Mouse (Mus musculus): ENCODE results near the gene Brsk1. TPM values are rescaled to one million over a fixed set of nuclear protein-coding genes. Genes with fewer than 3 reads are reported as not detected.
A peak's percentile ranks its signal among the peaks of the same experiment; 100 is the strongest.

Gene Brsk1
- polyA plus RNA-seq, 1 experiment from 2014 or later = 1.3 TPM

DNA sequence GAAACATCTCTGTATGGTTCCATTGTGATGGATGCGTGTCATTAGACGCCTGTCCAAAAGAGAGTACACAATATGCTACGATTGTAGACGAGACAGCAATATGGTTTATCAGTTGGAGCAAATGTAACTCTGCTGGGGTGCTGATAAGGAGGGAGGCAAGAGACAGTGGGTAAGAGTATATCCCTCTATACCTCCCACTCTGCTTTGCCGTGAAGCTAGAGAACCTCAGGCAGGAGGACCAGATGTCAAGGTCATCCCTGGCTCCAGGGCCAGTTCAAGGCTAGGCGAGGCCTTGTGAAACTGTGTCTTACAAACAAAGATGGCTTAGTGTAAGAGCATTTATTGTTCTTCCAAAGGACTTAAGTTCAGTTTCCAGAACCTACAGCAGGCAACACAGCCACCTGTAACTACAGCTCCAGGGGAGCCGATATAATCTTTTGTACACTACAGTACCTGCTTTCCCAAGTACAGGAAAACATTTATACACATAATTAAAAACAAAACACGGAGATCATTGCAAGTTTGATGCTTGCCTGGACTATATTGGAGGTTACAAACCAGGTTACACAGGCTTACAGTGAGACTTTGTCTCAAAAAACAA lies 19.6 kb upstream of the Brsk1 start:
- Histone ChIP-seq H3K27ac (no peak overlapping the region), H3K4me3 (replicated peaks) (no peak overlapping the region), H3K9me3 (no peaks in the 10 kb centered on the region), H3K4me1 (no peaks in the 10 kb centered on the region), H3K27me3 (replicated peaks) (no peaks in the 10 kb centered on the region), H3K36me3 (peaks cover 31% of the 10 kb centered on the region), H3K4me2 (no peak overlapping the region), H3K9ac (no peak overlapping the region)
- ATAC-seq (ENCODE audit: insufficient read depth, low FRiP score, low read depth) = peak; percentile 85
- WGBS = 82% methylated on average over 8 of the region's 8 CpGs

DNA sequence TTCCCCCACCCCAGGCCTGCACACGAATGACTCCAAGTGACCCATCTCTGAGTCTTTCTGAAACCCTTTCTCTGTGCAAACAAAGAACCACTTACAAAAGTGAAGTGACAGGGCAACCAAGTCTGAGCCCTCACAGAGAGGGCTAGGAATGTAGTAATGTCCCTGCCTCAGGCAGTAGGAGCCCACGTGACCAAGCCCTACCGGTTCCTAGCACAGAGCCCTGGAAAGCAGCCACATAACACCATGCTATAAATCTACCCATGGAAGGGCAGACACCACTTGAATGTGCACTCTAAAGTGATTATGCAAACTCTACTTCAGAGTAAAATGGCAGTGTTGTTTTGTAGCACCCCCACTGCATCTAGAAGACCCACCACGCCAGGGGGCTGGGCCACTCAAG lies 18.4 kb upstream of the Brsk1 start:
- no peaks in the 10 kb centered on the region for H3K4me1 ChIP-seq
- no peak overlapping the region; the same call in 1 of the 2 replicates for H3K27ac ChIP-seq
- no peak overlapping the region for H3K9ac ChIP-seq
- no peak overlapping the region for H3K4me3 ChIP-seq (replicated peaks)
- no peak for ATAC-seq (ENCODE audit: insufficient read depth, low FRiP score, low read depth)
- no peaks in the 10 kb centered on the region for H3K27me3 ChIP-seq (replicated peaks)
- H3K36me3 ChIP-seq = peaks cover 24% of the 10 kb centered on the region
- H3K9me3 ChIP-seq = no peaks in the 10 kb centered on the region
- WGBS = 73% methylated on average over 4 of the region's 4 CpGs
- H3K4me2 ChIP-seq = no peak overlapping the region

DNA sequence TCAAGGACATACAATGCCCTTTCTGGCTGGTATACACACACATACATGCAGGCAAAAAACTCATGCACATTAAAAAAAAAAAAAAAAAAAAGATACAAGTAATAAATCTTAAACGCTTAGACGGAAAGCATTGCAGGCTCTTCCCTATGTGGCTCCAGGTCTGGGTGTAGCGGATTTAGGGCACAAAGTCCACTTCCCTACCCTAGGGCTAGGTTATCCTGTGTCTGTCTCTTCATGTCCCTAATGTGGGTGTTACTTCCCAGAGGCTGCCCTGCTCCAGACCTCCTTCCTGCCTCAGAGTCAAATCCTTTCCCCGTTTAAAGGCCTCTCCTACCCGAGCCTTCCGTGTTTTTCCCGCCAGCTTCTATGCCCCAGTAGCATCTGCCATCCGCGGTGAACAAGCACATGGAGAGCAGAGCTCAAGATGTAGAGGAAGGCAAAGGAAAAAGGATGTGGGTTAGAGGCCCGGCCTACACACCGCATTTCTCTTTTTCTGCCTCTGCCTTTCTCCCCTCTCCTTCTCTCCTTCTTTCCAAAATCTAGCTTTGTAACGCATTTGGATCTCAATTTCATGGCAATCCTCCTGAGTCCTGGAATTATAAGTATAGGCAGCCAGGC lies 16.2 kb upstream of the Brsk1 start:
- Histone ChIP-seq H3K27me3 (replicated peaks) (no peaks in the 10 kb centered on the region), H3K4me1 (no peaks in the 10 kb centered on the region), H3K4me3 (replicated peaks) (no peak overlapping the region), H3K4me2 (no peak overlapping the region), H3K36me3 (peaks cover 18% of the 10 kb centered on the region), H3K9ac (no peak overlapping the region), H3K27ac (peak overlapping the region; percentile 31; the same call in 1 of the 2 replicates), H3K9me3 (no peaks in the 10 kb centered on the region)
- ATAC-seq (ENCODE audit: insufficient read depth, low FRiP score, low read depth) = no peak
- 83% methylated on average over 12 of the region's 12 CpGs for WGBS

DNA sequence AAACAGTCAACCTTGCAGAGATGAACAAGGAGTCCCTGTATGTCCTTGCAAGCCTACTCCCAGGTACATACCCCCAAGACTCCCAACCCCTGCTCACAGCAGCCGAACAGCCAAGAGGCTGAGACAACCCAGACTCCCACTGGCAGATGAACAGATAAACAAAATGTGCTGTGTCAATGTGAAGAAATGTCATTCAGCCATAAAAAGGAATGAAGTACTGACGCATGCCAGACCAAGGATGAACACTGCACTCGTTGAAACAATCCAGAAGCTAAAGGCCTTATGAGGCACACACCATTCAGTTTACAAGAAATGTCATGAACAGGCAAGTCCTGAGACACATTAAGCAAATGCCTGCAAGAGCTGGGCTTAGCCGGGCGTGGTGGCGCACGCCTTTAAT lies 15.2 kb upstream of the Brsk1 start:
- ATAC-seq (ENCODE audit: insufficient read depth, low FRiP score, low read depth) = peak; percentile 41; the same call in 1 of the 2 replicates
- WGBS = 58% methylated on average over 7 of the region's 7 CpGs
- no peak overlapping the region for H3K9ac ChIP-seq
- H3K4me1 ChIP-seq = no peaks in the 10 kb centered on the region
- no peaks in the 10 kb centered on the region for H3K9me3 ChIP-seq
- H3K27me3 ChIP-seq (replicated peaks) = no peaks in the 10 kb centered on the region
- no peak overlapping the region for H3K4me3 ChIP-seq (replicated peaks)
- H3K27ac ChIP-seq = peak overlapping the region; percentile 31; the same call in 1 of the 2 replicates
- peaks cover 23% of the 10 kb centered on the region for H3K36me3 ChIP-seq
- H3K4me2 ChIP-seq = no peak overlapping the region

- no peak overlapping the region for H3K27ac ChIP-seq
- ATAC-seq (ENCODE audit: insufficient read depth, low FRiP score, low read depth) = no peak
Observed at GRCm38 (mm10) chr7:4683307-4683706, 7.1 kb upstream of the Brsk1 start.

GRCm38 (mm10) chr7:4684203-4684602 lies 6.2 kb upstream of the Brsk1 start:
- Histone ChIP-seq H3K27ac (no peak overlapping the region), H3K9me3 (no peaks in the 10 kb centered on the region)

More at GRCm38 (mm10) chr7:4683307-4683706, 7.1 kb upstream of the Brsk1 start:
- WGBS = 79% methylated on average over 5 of the region's 5 CpGs
- no peak overlapping the region for H3K4me3 ChIP-seq (replicated peaks)
- H3K4me2 ChIP-seq = no peak overlapping the region
- H3K27me3 ChIP-seq (replicated peaks) = no peaks in the 10 kb centered on the region
- H3K36me3 ChIP-seq = peaks cover 9% of the 10 kb centered on the region
- H3K4me1 ChIP-seq = peaks cover 5% of the 10 kb centered on the region
- no peak overlapping the region for H3K9ac ChIP-seq
- H3K9me3 ChIP-seq = no peaks in the 10 kb centered on the region

GRCm38 (mm10) chr7:4684632-4685417 lies 5.6 kb upstream of the Brsk1 start, which contains the start of gene Hspbp1:
TSS of gene Hspbp1 (minus strand) at chr7:4685068.
- WGBS = under 1% methylated on average over 32 of the region's 32 CpGs
- H3K27me3 ChIP-seq (replicated peaks) = no peaks in the 10 kb centered on the region

More at GRCm38 (mm10) chr7:4684203-4684602, 6.2 kb upstream of the Brsk1 start:
- ATAC-seq (ENCODE audit: insufficient read depth, low FRiP score, low read depth) = no peak
- Histone ChIP-seq H3K36me3 (peaks cover 9% of the 10 kb centered on the region), H3K4me2 (peak overlapping the region; percentile 95), H3K4me3 (replicated peaks) (peak overlapping the region; percentile 82), H3K9ac (peak overlapping the region; percentile 30), H3K4me1 (peaks cover 5% of the 10 kb centered on the region), H3K27me3 (replicated peaks) (no peaks in the 10 kb centered on the region)
- WGBS = 1% methylated on average over 13 of the region's 13 CpGs

DNA sequence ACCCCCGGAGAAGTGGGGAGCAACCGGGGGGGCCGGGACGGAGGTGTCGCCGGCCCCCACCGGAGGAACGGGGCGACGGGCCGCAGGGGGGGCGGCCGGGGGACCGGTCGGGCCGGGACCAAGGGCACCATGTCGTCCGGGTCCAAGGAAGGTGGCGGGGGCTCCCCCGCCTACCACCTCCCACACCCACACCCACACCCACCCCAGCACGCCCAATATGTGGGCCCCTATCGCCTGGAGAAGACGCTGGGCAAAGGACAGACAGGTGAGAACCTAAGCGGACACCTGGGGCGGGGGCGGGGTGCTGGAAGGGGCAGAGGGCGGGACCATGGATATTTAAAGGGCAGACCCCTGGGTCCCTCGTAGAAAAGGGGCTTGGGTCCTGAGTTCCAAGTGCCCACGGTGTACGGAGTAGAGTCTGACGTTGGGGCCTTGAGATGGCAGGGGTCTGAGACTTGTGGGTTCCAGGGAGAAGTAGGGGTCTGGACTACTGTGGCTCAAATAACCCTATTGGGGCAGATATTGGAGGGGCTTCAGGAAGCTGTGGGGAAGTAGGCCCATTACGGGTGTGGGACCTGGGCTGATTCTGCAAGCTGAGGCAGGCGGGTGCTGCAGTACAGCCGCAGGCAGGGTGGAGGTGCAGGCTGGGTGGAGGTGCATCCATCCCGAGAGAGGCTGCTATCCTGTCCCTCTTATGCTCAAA lies 698 bp downstream of the Brsk1 start:
- Histone ChIP-seq H3K4me3 (replicated peaks) (peak overlapping the region; percentile 73), H3K9me3 (no peaks in the 10 kb centered on the region), H3K27me3 (replicated peaks) (no peaks in the 10 kb centered on the region), H3K27ac (peak overlapping the region; percentile 84), H3K36me3 (peaks cover 7% of the 10 kb centered on the region), H3K4me1 (no peaks in the 10 kb centered on the region), H3K9ac (peak overlapping the region; percentile 92), H3K4me2 (peak overlapping the region; percentile 88)
- ATAC-seq (ENCODE audit: insufficient read depth, low FRiP score, low read depth) = peak; percentile 45
- WGBS = 9% methylated on average over 19 of the region's 35 CpGs

More at GRCm38 (mm10) chr7:4684632-4685417, 5.6 kb upstream of the Brsk1 start, which contains the start of gene Hspbp1:
- Histone ChIP-seq H3K4me3 (replicated peaks) (peak within 1 kb of the TSS; percentile 82), H3K9ac (peak within 1 kb of the TSS; percentile 30), H3K4me1 (peaks cover 5% of the 10 kb centered on the region), H3K27ac (peak within 1 kb of the TSS; percentile 57), H3K9me3 (no peaks in the 10 kb centered on the region), H3K4me2 (peak within 1 kb of the TSS; percentile 95), H3K36me3 (peaks cover 8% of the 10 kb centered on the region)
- ATAC-seq (ENCODE audit: insufficient read depth, low FRiP score, low read depth) = peak; percentile 98

- Histone ChIP-seq H3K4me2 (no peak overlapping the region), H3K36me3 (peaks cover 7% of the 10 kb centered on the region), H3K4me3 (replicated peaks) (no peak overlapping the region), H3K4me1 (no peaks in the 10 kb centered on the region), H3K27me3 (replicated peaks) (no peaks in the 10 kb centered on the region), H3K9ac (no peak overlapping the region), H3K27ac (no peak overlapping the region), H3K9me3 (no peaks in the 10 kb centered on the region)
- ATAC-seq (ENCODE audit: insufficient read depth, low FRiP score, low read depth) = no peak
- WGBS = 88% methylated on average over 6 of the region's 6 CpGs
Observed at GRCm38 (mm10) chr7:4693004-4693403, 2.6 kb downstream of the Brsk1 start.

- Histone ChIP-seq H3K4me3 (replicated peaks) (no peak overlapping the region), H3K4me2 (no peak overlapping the region), H3K27me3 (replicated peaks) (no peaks in the 10 kb centered on the region), H3K4me1 (no peaks in the 10 kb centered on the region), H3K9ac (no peak overlapping the region), H3K9me3 (no peaks in the 10 kb centered on the region), H3K36me3 (peaks cover 22% of the 10 kb centered on the region; the same call in 1 of the 2 replicates), H3K27ac (no peak overlapping the region)
- 55% methylated on average over 8 of the region's 8 CpGs for WGBS
- ATAC-seq (ENCODE audit: insufficient read depth, low FRiP score, low read depth) = no peak
Observed at GRCm38 (mm10) chr7:4702334-4702733, 11.9 kb downstream of the Brsk1 start.

DNA sequence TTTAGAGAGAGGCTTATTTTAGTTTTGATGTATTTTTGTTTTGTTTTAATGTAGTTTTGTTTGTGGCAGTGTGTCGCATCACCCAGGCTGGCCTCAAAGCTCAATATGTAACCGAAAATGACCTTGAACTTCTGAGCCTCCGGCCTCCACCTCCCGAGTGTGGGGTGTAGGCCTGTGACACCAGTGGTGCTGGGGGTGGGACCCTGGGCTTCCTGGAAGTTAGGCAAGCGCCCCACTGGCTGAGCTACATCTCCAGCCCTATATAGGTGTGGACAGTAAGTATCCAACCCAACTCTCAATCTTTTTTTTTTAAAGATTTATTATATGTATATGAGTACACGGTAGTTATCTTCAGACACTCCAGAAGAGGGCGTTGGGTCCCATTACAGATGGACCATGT lies 12.8 kb downstream of the Brsk1 start:
- Histone ChIP-seq H3K27ac (no peak overlapping the region), H3K9me3 (no peaks in the 10 kb centered on the region), H3K4me2 (no peak overlapping the region), H3K9ac (no peak overlapping the region), H3K36me3 (peaks cover 26% of the 10 kb centered on the region), H3K27me3 (replicated peaks) (no peaks in the 10 kb centered on the region), H3K4me1 (no peaks in the 10 kb centered on the region), H3K4me3 (replicated peaks) (no peak overlapping the region)
- no peak for ATAC-seq (ENCODE audit: insufficient read depth, low FRiP score, low read depth)
- whole genome bisulfite sequencing = 89% methylated on average over 7 of the region's 7 CpGs
